Mouse (Mus musculus) T-cell, adult 66 days (primary cell): ENCODE measurements around the gene Ube2z. TPM values are rescaled to one million over a fixed set of nuclear protein-coding genes. Genes with fewer than 3 reads are reported as not detected.

Experiments used
- total RNA-seq, 2 experiments: library from RNA; stranded (reverse); gene quantifications; 3 replicates in 1 of 2; 4 replicates in 1 of 2; pipeline ENCODE4 v1.2.4; 2023

The Ube2z gene
- total RNA-seq: 10 to 100 TPM; 47.1 to 51.4 TPM

GRCm38 (mm10) chr11:96065215-96065911, at the start of gene Ube2z:
Gene Ube2z (minus strand): TSS chr11:96065388.

GRCm38 (mm10) chr11:96111751-96112150, 46.6 kb upstream of the Ube2z start, which contains the start of gene Calcoco2:
Gene Calcoco2 (minus strand): TSS chr11:96111964.

GRCm38 (mm10) chr11:96075509-96076220, 10.5 kb upstream of the Ube2z start, which contains the start of gene Atp5g1:
Gene Atp5g1 (minus strand): TSS chr11:96075670.

GRCm38 (mm10) chr11:96034596-96035052, 30.6 kb downstream of the Ube2z start, which contains the start of gene Snf8:
Gene Snf8 (plus strand): TSS chr11:96034885.

GRCm38 (mm10) chr11:96005403-96006271, 59.6 kb downstream of the Ube2z start, which contains the start of gene Igf2bp1:
Gene Igf2bp1 (minus strand): TSS chr11:96005940.

Other genes with a start within 250 kb of the Ube2z start
- not detected for gene Phospho1, start 240.9 kb downstream of the Ube2z start, total RNA-seq
- 10 to 100 TPM; 14.2 to 19.3 TPM for gene Gngt2, start 228.2 kb downstream of the Ube2z start, total RNA-seq
- 10 to 100 TPM; 35.6 to 47.9 TPM for gene Abi3, start 222.9 kb downstream of the Ube2z start, total RNA-seq
- gene B4galnt2, start 150.5 kb downstream of the Ube2z start, total RNA-seq: not detected
- gene Igf2bp1, start 59.4 kb downstream of the Ube2z start, total RNA-seq: not detected
- not detected for gene Gip, start 40.8 kb downstream of the Ube2z start, total RNA-seq
- 10 to 100 TPM; 58.1 to 61.5 TPM for gene Snf8, start 30.5 kb downstream of the Ube2z start, total RNA-seq
- 100 to 1,000 TPM; 128 to 133 TPM for gene Atp5g1, start 10.3 kb upstream of the Ube2z start, total RNA-seq
- gene Calcoco2, start 46.6 kb upstream of the Ube2z start, total RNA-seq: not detected
- not detected for gene Ttll6, start 68.4 kb upstream of the Ube2z start, total RNA-seq
- not detected for gene Hoxb13, start 128.9 kb upstream of the Ube2z start, total RNA-seq
- not detected for gene Hoxb9, start 206.1 kb upstream of the Ube2z start, total RNA-seq
- gene Hoxb8, start 216.5 kb upstream of the Ube2z start, total RNA-seq: not detected
- gene Hoxb7, start 221.2 kb upstream of the Ube2z start, total RNA-seq: not detected
- gene Hoxb6, start 227.1 kb upstream of the Ube2z start, total RNA-seq: not detected
- gene Hoxb5, start 237.9 kb upstream of the Ube2z start, total RNA-seq: not detected